Mouse (Mus musculus): ENCODE data around the gene Tnr.

The Tnr gene

GRCm38 (mm10) chr1:159729270-159729669 is 205.7 kb downstream of the Tnr start:
- no peak for DNase-seq

GRCm38 (mm10) chr1:159730826-159731225 is 207.3 kb downstream of the Tnr start:
- DNase-seq = no peak

GRCm38 (mm10) chr1:159735099-159735498 is 211.5 kb downstream of the Tnr start:
- DNase-seq = no peak

GRCm38 (mm10) chr1:159739478-159739877 is 215.9 kb downstream of the Tnr start:
- no peak for DNase-seq

GRCm38 (mm10) chr1:159741237-159742002 is 217.9 kb downstream of the Tnr start:
- no peak for DNase-seq

GRCm38 (mm10) chr1:159742003-159742274 is 218.4 kb downstream of the Tnr start:
- DNase-seq = no peak

GRCm38 (mm10) chr1:159743744-159744253 is 220.2 kb downstream of the Tnr start:
- no peak for DNase-seq

GRCm38 (mm10) chr1:159745311-159745710 is 221.7 kb downstream of the Tnr start:
- no peak for DNase-seq

GRCm38 (mm10) chr1:159747969-159748368 is 224.4 kb downstream of the Tnr start:
- no peak for DNase-seq

GRCm38 (mm10) chr1:159750411-159750810 is 226.8 kb downstream of the Tnr start:
- no peak for DNase-seq

- no peak for DNase-seq
Measured at GRCm38 (mm10) chr1:159750876-159751275, 227.3 kb downstream of the Tnr start.

GRCm38 (mm10) chr1:159760970-159761369 is 237.4 kb downstream of the Tnr start:
- no peak for DNase-seq

GRCm38 (mm10) chr1:159763901-159764300 is 240.3 kb downstream of the Tnr start:
- DNase-seq = no peak

GRCm38 (mm10) chr1:159764897-159765296 is 241.3 kb downstream of the Tnr start:
- DNase-seq = no peak

- no peak for DNase-seq
Measured at GRCm38 (mm10) chr1:159769948-159770347, 246.4 kb downstream of the Tnr start.

GRCm38 (mm10) chr1:159773671-159774070 is 250.1 kb downstream of the Tnr start:
- DNase-seq = peak; percentile 12

- no peak for DNase-seq
Measured at GRCm38 (mm10) chr1:159775168-159775567, 251.6 kb downstream of the Tnr start.

- DNase-seq = no peak
Measured at GRCm38 (mm10) chr1:159777107-159777506, 253.5 kb downstream of the Tnr start.

GRCm38 (mm10) chr1:159779424-159779823 is 255.9 kb downstream of the Tnr start:
- no peak for DNase-seq

- DNase-seq = peak; percentile 60
Measured at GRCm38 (mm10) chr1:159783842-159784241, 260.3 kb downstream of the Tnr start.

- no peak for DNase-seq
Measured at GRCm38 (mm10) chr1:159788312-159788711, 264.7 kb downstream of the Tnr start.

- no peak for DNase-seq
Measured at GRCm38 (mm10) chr1:159792546-159792945, 269.0 kb downstream of the Tnr start.

GRCm38 (mm10) chr1:159796021-159796420 is 272.5 kb downstream of the Tnr start:
- no peak for DNase-seq

GRCm38 (mm10) chr1:159800366-159800765 is 276.8 kb downstream of the Tnr start:
- DNase-seq = no peak

- DNase-seq = no peak
Measured at GRCm38 (mm10) chr1:159801753-159802152, 278.2 kb downstream of the Tnr start.
